Mouse (Mus musculus) natural killer cell, adult 2 months (primary cell): Measurements from ENCODE around the gene Cep131.

ENCODE experiments used
- DNase-seq, 2 experiments: peaks; one replicate each; pipeline ENCODE4 v3.0.0; 2022; ENCODE audit warnings: low spot score in 2 of 2

Gene Cep131

GRCm38 (mm10) chr11:120086702-120087152, at the start of gene Cep131:
Cep131 (minus strand) TSS chr11:120086827.
- DNase-seq, result peak; percentile 95 to 96

- no peak for DNase-seq
Observed at GRCm38 (mm10) chr11:120136195-120136594, 49.6 kb upstream of the Cep131 start.

- no peak for DNase-seq
Observed at GRCm38 (mm10) chr11:120134847-120135530, 48.4 kb upstream of the Cep131 start.

GRCm38 (mm10) chr11:120134148-120134547, 47.5 kb upstream of the Cep131 start:
- no peak for DNase-seq

GRCm38 (mm10) chr11:120129281-120129680, 42.7 kb upstream of the Cep131 start:
- no peak for DNase-seq

- no peak for DNase-seq
Observed at GRCm38 (mm10) chr11:120126845-120127244, 40.2 kb upstream of the Cep131 start.

- DNase-seq, result no peak
Observed at GRCm38 (mm10) chr11:120122126-120122525, 35.5 kb upstream of the Cep131 start.

GRCm38 (mm10) chr11:120120642-120121420, 34.2 kb upstream of the Cep131 start:
- no peak for DNase-seq

- DNase-seq, result no peak
Observed at GRCm38 (mm10) chr11:120119936-120120541, 33.4 kb upstream of the Cep131 start.

GRCm38 (mm10) chr11:120119108-120119507, 32.5 kb upstream of the Cep131 start:
- DNase-seq, result no peak

GRCm38 (mm10) chr11:120117626-120118025, 31.0 kb upstream of the Cep131 start:
- DNase-seq, result no peak

GRCm38 (mm10) chr11:120114488-120115215, 28.0 kb upstream of the Cep131 start:
- DNase-seq, result no peak

GRCm38 (mm10) chr11:120112136-120112535, 25.5 kb upstream of the Cep131 start:
- DNase-seq, result no peak

- peak in 1 of 2 experiments; percentile 41 for DNase-seq
Observed at GRCm38 (mm10) chr11:120111033-120111432, 24.4 kb upstream of the Cep131 start.

- DNase-seq, result no peak
Observed at GRCm38 (mm10) chr11:120110554-120110953, 23.9 kb upstream of the Cep131 start.

GRCm38 (mm10) chr11:120109558-120110210, 23.1 kb upstream of the Cep131 start:
- no peak for DNase-seq

- no peak for DNase-seq
Observed at GRCm38 (mm10) chr11:120107796-120108195, 21.2 kb upstream of the Cep131 start.

GRCm38 (mm10) chr11:120107026-120107425, 20.4 kb upstream of the Cep131 start:
- no peak for DNase-seq

GRCm38 (mm10) chr11:120103431-120103997, 16.9 kb upstream of the Cep131 start:
- DNase-seq, result no peak

- DNase-seq, result peak; percentile 58 to 67
Observed at GRCm38 (mm10) chr11:120101036-120101435, 14.4 kb upstream of the Cep131 start.
